Mouse (Mus musculus): ENCODE measurements around the gene Zfp94.
"Not testable (repeated sequence)": the region's sequence is repeated elsewhere in the genome, so short reads cannot be mapped to it uniquely, and the experiment has no call there.

Gene Zfp94

DNA sequence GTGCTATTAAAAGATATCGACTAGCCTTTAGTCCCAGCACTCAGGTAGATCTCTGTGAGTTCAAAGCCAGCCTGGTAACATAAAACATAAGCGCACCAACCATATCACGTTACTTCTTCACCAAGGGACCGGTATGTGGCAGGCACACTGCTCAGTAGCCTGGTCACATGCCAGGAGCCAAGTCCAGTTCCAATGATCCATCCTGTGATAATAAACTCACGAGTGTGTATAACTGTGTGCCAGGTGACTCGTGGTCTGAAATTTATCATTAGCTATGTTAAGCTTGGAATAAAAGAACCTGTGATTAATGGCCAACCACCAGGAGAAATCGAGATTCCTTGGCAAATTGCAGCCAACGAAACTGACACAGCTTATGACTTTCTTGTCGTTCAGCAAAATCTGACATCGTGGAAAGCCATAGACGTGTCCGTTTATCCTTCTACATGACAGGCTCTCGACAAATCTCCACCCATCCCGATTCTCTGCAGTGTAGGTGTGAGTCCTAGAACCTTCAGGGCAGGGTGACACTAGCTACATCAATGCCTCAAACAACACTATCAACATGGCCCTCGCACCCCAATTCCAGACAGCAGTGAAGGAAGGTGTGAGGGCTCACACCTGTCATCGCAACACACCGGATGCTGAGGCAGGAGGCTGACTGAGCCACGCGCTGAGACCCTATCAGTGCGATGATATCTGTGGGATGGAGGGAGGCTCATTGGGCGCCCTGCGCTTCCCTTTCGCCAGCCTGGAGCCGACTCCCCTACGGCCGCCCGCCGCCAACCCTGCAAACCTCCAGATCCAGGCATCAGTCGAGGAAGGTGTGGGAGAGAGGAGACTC, 520 bp downstream of the Zfp94 start:
- no peak for DNase-seq

DNA sequence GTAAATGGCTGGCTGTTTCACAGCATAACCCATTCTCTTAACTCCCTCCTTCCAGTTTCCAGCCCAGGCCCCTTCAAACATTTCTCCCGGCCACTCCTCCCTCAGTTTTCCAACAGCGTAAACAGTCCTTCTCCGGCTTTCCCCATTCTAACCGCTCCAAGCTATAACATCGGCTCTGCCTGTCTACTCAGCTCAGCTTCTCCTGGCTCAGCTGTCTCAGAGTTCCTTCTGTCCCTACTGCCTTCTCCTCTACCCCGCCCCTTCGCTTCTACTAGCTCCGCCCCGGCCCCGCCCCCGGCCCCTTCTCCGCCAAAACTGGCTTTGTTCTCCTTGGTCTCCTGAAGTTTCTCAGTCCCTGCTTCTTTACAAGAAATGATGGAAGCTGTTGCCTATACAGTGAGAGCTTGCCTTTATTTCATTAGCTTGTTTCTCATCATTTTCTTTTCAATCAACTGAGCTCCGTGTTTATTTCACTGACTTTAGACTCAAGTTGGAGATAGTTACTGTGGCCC, 15.6 kb downstream of the Zfp94 start, which contains the start of gene Zfp61:
TSS of gene Zfp61 (minus strand) at position 462 of the 512 bp plus-strand sequence.
- DNase-seq = peak; percentile 29

DNA sequence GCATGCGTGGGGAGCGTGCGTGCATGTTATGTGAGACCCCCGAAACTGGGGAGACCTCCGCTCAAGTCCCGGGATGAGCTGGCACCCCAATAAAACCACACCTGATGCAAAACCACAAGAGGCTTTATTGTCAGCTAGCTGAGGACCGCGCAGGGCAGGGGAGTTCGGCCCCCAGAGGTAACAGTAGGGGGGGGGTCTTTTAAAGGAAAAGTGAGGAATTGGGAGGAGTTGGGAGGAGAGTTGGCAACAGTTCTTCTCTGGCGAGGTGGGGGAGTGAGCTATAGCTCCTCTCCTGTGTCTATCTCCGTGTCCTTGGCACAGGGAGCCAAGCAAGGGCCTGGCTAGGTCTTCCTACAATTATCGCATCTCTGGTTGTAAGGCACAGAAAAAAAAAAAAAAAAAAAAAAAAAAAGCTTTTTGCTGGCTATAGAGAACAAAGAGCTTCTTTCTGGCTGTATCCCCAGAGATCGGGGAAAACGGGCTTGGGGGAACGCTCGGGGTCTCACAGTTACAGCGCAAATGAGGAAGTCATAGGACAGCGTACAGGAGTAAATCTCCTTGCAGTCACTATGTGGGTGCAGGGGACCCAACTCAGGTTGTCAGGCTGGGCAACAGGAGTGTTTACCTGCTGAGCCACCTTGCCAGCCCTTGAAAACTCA, 16.5 kb downstream of the Zfp94 start:
- DNase-seq = no peak

- DNase-seq = peak; percentile 93
Measured at GRCm38 (mm10) chr7:24298973-24299708, 17.3 kb downstream of the Zfp94 start.

GRCm38 (mm10) chr7:24298635-24298972, 17.9 kb downstream of the Zfp94 start:
- no peak for DNase-seq

- DNase-seq = no peak
Measured at GRCm38 (mm10) chr7:24297361-24298095, 18.9 kb downstream of the Zfp94 start.

GRCm38 (mm10) chr7:24296386-24296785, 20.1 kb downstream of the Zfp94 start:
- DNase-seq = no peak

- DNase-seq = no peak
Measured at GRCm38 (mm10) chr7:24295376-24295775, 21.1 kb downstream of the Zfp94 start.

GRCm38 (mm10) chr7:24294763-24295162, 21.7 kb downstream of the Zfp94 start:
- no peak for DNase-seq

DNA sequence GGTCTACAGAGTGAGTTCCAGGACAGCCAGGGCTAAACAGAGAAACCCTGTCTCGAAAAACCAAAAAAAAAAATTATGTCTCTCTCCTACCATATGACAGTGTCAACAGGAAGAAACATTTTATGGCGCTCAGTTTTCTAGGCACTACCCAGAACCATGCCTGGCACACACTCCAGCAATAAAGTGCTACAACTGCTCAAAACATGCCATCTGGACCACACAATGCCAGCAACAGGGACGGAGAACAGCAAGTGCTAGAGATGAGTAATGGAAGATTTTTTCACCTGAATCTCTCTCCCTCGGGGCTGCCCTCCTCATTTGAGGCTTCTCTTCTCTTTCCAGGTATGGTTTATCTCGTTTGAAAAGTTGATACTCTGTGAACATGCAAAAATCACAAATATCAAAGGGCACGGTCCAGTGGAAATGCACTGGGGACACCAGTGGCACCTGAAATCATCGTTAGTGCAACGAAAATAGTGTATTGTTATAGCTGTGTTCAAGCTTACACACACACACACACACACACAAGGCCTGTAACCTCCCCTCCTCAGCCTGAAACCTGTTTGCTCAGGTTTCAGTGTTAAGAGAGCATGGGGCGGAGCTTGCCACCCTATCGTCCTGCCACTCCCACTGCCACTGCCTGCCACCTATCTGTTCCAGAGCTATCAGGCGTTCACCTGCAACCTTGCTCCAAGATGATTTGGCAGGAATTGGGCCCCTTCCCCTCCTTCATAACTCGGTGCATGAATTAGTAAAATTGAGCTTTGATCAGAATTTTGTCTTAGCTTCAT, 23.2 kb downstream of the Zfp94 start:
- DNase-seq = no peak

DNA sequence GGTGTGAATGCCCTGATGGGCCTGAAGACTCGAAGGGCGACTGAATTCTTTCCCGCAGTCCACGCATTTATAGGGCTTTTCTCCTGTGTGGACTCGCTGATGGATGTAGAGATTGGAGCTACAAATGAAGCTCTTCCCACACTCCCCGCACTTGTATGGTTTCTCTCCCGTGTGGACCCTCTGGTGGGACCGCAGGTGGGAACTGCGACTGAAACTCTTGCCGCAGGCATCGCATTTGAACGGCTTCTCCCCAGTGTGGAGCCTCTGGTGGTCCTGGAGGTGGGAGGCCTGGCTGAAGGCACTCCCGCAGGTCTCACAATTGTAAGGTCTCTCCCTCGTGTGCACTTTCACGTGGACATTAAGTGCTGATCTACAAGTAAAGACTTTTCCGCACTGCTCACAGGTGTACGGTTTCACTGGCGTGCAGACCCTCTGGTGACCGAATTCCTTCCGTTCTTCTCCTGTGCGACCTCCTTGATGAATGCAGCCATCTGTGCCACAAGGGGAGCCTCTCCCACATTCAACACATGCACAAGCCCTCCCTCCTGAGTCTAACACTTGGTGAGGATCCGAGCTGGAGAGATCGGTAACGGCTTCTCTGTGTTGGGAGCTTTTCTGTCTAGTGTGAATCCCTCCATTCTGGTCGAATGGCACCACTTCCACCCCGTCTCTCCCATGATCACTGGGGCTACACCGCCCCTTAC, 24.9 kb downstream of the Zfp94 start:
- DNase-seq = no peak

- DNase-seq = no peak
Measured at GRCm38 (mm10) chr7:24290106-24290693, 26.3 kb downstream of the Zfp94 start.

DNA sequence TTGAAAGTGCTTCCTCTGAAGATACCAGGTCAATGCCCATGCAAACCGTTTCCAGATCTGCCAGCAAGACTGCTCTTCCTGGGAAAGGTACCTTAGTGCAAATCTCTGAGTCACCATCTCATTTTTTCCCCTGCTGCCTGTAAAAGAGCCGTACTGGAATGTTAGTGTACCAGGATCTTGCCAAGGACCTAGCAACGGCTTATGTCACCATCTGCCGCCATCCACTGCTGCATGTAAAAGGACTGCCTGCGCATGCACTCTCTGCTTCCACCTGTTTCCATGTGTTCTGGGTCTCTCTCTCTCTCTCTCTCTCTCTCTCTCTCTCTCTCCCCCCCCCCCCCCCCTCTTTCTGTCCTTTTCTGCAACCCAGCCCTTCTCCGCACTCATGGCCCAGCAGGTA, 28.0 kb downstream of the Zfp94 start:
- DNase-seq = peak; percentile 38

DNA sequence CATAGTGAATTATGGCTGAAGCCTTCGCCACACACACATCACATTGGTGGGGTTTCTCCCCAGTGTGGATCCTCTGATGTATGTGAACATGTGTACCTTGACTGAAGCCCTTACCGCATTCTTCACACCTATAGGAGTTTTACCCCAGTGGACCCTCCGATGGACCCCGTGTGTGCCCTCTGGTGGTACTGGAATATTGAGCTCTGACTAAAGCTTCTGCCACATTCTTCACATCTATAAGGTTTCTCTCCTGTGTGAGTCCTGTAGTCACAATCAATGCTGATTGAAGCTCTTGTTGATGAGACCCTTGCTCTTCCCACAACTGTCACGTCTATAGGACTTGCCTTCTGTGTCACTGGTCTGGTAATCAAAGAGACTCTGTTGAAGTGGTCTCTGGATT, 28.8 kb downstream of the Zfp94 start:
- DNase-seq = no peak

DNA sequence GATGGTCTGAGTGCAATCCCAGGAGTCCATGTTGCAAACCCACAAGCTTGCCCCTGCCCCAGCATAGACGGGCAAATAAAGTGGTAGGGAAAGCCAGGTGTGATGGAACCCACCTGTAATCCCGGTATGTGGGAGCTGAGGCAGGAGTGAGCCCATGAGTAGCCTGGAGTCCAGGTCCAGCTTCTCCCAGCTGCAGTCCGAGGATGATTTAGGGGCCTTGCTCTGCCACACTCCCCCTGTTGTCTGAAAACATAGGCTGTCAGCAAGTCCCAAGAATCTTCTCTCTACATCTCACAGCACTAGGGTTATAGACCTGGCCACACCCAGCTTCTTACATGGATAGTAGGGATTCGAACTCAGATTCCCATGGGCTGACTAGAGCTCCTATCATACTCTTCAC, 29.6 kb downstream of the Zfp94 start:
- no peak for DNase-seq

GRCm38 (mm10) chr7:24286090-24286489, 30.4 kb downstream of the Zfp94 start:
- no peak for DNase-seq

DNA sequence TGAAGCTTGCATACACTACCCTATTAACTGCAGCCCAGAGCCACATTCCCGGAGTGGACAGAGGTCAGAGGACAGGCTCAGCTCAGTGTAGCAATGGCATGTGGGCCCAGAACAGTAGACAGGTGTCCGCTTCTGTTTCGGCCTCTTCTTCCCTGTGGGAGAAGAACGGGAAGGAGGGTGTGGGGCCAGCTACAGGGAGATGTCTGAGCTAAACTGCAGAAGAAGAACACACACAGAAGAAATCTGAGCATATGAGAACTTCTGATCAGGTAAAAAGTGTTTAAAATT, 35.7 kb downstream of the Zfp94 start:
- no peak for DNase-seq

DNA sequence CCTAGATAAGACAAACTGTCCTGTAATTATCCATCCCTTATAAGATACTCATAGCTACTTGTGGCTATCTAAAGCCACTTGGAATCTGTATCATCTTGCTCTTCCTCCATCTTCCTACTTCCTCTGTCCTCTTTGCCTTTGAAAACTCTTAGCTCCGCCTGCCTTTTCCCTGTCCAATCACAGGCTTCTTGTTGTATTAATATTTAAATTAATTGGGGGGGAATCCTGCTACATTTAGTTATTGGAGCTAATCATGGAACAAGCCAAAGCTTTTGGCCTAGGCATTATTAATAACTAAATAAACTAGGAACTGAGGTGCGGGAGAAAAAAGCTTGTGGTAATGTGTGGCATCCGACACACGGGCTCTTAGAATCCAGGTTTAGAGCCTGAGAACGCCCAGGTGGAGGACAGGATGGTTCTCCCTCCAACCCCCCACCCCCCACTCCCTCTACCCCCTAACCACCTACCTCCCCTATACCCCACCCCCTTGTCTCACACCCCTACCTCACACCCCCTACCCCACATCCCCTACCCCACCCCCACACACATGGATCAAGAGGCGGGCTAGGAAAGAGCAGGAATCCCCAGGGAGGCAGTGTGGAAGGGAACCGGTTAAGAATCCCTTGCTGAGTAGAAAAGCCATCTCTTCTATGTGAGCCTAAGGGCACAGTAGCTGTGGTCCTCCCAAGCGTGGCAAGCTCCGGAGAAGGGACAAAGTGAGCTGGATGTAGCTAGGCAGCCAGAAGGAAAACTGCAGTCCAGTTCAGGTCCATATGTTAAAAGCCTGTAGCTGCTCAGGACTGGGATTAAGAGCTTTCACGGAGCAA, 36.2 kb downstream of the Zfp94 start:
- no peak for DNase-seq

DNA sequence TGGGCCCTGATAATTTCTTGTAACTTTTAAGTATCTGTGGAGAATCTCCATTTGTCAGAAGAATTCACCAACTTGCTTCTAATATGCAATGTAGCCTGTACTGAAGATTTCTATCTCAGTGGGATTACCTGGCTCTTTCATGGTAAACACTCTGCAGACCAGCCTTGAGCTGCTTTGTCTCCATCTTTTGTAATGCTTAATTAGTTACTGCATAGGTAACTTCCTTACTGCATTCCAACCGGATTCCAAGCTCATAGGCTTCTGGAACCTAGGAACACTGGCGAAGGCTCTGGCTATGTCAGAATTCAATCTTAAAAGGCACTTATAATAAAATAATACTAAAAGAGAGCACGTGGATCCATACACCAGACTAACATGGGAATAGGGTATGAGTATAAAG, 37.7 kb downstream of the Zfp94 start:
- DNase-seq = not testable (repeated sequence)

- DNase-seq = no peak
Measured at GRCm38 (mm10) chr7:24274456-24274855, 42.0 kb downstream of the Zfp94 start.

All from right cerebral cortex, adult 18-20 months (tissue).